Mouse (Mus musculus) adrenal gland, postnatal 4 days (tissue): ENCODE measurements around the gene Ces1g. TPM values are rescaled to one million over a fixed set of nuclear protein-coding genes. Genes with fewer than 3 reads are reported as not detected.

ENCODE experiments used
- total RNA-seq, 2 experiments: library from RNA; stranded (reverse); gene quantifications; 2 replicates each; pipeline ENCODE4 v1.2.3; 2021

The Ces1g gene
- total RNA-seq, 2 experiments from 2014 or later: 1.8 TPM; not detected in 1

Other genes starting within 250 kb of the Ces1g start
- gene Ces1c, start 206.0 kb downstream of the Ces1g start, total RNA-seq: 10 to 100 TPM in 1 of 2 experiments, 1 to 10 TPM in 1; 1.4 to 60.2 TPM
- 10 to 100 TPM; 10.9 to 26.2 TPM for gene Ces1d, start 139.5 kb downstream of the Ces1g start, total RNA-seq
- gene Ces1e, start 107.7 kb downstream of the Ces1g start, total RNA-seq: 1 to 10 TPM in 1 of 2 experiments, under 1 TPM in 1; 0.53 to 1.2 TPM
- gene Ces1f, start 57.6 kb downstream of the Ces1g start, total RNA-seq: 1 to 10 TPM in 1 of 2 experiments, under 1 TPM in 1; 0.50 to 2.1 TPM
- gene Ces1h, start 42.4 kb upstream of the Ces1g start, total RNA-seq: not detected
- not detected for gene Ces5a, start 198.5 kb upstream of the Ces1g start, total RNA-seq